Mouse (Mus musculus) cerebellum, adult 9-11 months (tissue): ENCODE results near the gene Exoc2.

Experiments
- DNase-seq: peaks from one replicate; pipeline ENCODE4 v3.0.0; 2022

Exoc2 gene

DNA sequence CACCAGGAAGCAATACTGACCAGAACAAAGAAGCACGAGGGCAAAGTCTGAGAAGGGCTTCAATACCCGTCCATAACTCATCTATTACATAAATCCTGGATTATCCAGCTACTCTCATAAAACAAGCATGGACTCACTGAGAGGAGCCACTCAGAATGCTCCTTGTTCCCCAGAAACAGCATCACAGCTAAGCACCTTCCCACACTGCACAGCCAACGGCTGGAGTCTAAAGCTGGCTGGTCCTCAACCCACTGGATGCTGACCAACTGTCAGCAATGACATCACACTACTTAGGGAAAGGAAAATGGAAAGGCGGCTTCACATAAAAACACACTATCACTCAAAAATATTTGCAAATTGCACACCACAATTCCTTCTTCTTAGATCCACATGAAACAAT, 5.6 kb downstream of the Exoc2 start:
- no peak for DNase-seq

DNA sequence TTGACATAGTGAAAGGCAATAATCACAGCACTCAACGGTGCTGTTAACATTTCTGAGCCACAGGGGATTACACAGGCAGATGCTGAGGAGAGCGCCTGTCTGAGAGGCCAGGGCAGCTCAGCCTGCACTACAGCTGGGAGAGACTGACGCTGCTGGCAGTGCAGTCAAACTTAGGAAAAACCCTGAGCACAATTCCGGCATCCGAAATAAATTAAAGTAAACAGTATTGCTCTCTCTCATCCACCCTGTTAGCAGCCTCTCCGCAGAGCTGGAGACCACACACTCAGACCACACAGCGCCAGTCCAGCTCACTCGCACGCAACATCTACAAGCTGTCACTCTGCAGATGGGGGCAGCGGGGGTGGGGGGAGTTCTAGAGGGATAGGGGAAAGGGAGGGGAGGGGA, 7.4 kb downstream of the Exoc2 start:
- no peak for DNase-seq

DNA sequence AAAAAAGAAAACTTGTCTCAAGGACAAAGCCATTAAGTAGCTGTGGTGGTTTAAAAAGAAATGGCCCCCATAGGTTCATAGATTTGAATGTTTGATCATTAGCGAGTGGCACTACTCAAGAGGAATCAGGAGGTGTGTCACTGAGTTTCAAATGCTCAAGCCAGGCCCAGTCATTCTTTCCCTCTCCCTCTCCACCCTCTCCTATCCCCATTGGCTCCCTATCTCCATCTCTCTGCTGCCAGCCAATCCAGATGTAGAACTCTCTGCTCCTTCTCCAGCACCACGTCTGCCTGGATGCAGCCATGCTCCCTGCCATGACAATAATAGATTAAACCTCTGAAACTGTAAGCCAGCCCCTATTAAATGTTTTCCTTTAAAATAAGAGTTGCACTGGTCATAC, 12.0 kb downstream of the Exoc2 start:
- DNase-seq = no peak

DNA sequence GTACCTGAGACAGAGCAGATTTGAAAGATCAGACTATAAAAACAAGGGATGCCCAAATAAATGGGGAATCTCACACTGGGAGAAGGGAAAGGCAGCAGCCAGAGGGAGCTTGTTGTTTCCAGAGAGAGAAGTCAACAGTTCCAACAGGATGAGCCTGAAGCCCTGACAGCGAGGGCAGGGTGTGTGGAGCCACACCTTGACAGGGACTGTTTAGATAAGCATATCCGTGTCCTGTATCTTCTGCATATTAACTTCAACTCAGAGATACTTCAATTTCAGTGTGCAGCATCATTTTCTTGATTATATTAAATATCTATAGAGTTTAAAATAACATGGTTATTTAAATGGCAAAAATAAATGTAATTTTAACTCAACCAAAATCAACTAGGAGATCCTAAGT, 13.2 kb downstream of the Exoc2 start:
- no peak for DNase-seq

DNA sequence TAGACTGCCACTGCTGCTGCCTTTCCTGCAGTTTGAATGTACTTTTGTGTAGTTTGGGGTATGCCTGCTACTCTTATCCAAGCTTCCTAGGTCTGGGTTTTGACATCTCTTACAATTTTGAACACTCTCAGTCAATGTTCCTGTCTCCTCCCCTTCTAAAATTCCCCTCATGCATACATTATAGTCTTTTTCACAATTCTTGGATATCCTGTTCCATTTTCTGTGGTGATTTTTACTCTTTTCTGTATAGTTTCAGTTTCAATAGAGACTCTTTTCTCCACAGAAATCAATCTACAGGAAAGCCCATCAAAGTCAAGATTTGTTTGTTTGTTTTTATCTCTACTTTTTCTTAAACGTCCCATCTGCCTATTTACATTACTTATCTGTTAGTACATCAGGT, 20.3 kb downstream of the Exoc2 start:
- DNase-seq = no peak

DNA sequence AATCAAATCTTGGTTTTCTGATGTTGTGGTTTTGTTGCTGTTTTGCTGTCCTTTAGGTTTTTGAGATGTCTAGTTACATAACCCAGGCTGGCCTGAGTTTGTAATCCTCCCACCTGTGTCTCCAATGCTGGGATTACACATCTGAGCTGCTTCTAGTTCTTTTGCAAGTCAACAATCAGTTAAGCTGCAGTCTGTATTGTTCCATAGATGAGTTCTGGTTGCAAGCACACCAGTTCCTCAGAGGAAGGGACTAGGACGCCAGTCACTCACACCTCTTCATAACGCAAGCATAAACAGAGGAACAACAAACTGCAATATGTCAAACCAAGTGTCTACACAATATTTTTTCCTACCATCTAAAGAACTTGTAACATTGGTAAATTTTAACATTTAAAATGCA, 21.8 kb downstream of the Exoc2 start:
- no peak for DNase-seq

DNA sequence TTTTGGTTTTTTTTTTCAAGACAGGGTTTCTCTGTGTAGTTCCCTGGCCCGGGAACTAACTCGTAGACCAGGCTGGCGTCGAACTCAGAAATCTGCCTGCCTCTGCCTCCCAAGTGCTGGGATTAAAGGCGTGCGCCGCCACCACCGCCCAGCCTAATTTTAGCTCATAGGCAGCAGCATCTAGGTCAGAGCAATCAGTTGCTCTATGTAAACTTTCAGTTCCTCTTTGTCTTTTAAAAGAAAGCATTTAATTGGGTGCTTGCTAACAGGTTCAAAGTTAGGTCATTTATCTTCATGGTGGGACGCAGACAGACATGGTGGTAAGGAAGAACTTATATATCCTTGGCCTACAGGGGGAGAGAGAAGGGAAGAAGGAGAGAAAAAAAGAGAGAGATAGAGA, 24.7 kb downstream of the Exoc2 start:
- DNase-seq = no peak

DNA sequence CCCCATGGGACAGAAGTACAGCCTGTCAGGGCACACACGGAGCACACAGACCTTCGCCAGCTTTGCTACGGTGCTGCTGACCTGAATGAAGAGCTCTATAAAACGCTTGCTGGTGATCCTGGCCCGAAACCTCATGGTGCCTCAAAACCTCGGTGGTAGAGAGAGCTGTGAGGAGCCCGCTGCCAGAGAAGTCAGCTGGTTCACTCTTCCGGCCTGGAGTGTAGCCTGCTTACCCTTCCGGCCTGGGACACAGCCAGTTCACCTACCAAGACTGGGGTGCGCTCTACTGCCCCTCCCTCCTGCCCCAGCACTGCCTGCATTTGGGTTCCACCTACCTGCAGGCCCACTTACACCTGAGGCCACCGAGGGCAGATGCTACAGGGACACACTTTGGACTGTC, 26.4 kb downstream of the Exoc2 start, which contains the start of gene Hus1b:
Hus1b (minus strand) TSS at position 220 of the 400 bp plus-strand sequence.
- DNase-seq = peak; percentile 28

DNA sequence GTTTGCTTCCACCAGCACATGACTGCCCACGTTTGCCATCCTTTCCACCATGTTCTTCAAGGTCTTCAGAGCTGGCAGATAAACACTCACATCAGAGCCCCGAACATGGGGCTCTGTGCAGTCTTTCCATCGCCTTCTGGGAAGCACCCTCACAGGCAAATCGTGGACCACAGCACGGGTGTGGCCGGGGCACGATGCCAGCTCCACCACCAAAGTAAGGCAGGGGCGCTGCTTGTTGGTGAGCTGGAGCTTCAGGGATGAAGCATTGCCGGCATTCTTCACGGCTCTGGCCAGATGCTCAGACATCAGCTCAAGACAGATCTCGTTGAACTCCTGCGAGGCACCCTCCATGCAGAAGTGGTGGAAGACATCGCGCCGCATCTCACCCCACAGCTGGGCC, 26.8 kb downstream of the Exoc2 start:
- DNase-seq = peak; percentile 18

DNA sequence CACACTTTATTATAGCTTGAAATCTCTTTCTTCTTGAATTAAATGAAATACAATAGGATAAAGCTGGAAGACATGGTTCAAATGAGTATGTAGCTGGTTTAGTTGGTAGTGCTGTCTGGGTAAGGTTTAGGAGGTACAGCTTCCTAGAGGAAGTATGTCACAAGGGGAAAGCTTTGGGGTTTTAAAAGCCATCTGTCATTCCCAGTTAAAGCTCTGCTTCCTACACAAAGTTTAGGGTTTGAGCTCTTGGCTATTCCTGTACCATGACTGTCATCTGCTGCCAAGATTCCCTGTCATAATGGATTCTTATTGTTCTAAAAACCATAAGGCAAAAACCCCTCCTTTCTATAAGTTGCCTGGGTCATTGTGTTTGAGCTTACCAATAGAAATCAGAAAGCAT, 28.1 kb downstream of the Exoc2 start:
- no peak for DNase-seq

DNA sequence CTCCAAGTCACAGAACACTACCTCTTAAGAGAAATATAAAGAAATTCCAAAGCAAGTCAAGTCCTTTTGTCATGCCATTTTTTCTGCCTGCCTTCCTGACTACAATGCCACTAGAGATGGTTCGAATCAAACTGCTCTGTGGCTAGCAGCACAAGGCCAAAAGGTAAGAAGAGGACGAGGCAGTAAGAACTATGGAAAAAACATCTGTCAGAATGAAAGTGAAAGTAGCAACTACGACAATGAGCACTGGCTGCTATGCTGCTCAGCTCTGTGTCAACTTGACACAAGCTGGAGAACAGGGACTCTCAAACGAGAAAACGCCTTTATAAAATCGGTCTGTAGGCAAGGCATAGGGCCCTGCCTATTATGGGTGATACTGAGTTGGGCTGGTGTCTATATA, 40.9 kb downstream of the Exoc2 start:
- DNase-seq = no peak

DNA sequence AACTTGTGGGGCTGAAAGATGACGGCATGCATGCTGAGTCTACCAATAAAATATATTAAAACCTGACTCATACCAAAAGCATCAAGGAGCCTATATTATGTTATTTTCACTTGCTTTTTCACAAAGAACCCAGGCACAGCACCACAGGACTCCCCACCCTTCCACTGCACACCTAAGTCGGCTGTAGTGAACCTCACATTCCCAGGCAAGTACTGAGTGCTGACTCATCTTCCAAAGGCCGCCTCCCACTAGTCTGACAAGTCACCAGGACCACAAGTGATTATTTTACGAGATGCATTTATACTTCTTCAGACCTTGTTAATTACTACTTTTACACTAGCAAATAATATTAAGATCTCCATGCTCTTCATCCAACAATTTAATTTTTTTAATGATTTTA, 42.3 kb downstream of the Exoc2 start:
- DNase-seq = no peak

DNA sequence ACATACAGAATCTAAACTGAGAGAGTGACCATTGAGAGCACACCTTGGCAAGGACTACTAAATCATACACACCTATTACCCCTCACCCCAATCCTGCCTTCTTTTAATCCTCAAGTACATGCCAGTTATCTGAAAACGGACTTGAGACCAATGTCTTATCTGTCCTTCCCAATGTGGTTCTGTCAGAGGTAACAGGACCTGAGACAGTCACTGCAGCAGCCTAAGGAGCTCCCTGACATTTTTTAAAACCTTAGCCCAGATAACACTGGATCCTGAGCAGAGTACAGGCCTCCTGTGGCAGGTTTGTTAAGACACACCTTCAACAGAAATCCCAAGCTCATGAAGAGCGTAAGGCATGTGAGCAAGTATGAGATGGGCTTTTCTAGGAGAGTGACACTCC, 44.8 kb downstream of the Exoc2 start:
- DNase-seq = no peak

DNA sequence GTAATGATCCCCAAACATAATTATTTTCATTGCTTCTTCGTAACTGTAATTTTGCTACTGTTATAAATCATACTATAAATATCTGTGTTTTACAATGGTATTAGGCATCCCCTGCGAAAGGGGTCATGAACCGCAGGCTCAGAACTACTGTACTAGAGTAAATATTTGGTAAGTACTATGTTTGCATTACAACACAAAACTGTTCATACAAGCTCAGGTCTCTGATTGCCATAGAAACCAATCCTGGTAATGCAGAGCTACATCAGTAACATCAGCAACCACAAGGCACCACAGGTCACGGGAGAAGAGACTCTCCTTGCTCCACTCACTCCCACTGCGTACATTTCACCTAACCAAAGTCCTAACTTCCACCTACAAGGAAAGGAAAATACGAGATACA, 49.6 kb downstream of the Exoc2 start:
- no peak for DNase-seq

DNA sequence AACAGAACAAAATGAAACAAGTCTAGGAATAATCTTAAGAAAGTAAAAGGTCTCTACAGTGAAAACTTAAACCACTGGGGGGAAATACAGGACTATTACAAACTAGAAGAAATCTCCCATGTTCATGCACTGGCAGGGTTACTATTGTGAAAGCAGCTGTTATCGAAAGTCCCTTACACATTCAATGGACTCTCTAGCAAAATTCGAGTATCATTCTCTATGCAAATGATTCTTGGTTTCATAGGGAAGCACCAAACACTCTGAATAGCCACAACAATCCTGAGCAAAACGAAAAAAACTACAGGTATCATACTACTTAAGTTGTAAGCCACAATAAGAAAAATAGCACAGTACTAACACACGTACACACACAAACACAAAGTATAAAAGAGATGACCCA, 52.0 kb downstream of the Exoc2 start:
- DNase-seq = no peak

DNA sequence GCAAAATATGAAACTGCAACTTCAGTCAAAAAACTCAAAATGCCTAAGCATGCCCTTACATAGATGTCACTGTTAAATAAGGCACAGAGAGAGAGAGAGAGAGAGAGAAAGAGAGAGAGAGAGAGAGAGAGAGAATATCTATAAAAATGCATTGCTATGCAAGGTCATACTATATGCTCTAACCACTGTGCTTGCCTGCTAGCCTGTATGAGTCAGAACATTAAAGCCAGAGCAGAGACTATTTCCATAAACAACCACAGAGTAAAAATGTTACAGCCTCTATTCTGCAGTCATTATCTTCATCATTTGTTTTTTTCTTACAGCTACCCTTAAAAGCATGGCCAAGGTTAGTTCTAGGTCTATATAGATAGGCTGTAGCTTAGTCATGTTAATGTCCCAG, 60.1 kb downstream of the Exoc2 start:
- DNase-seq = no peak

DNA sequence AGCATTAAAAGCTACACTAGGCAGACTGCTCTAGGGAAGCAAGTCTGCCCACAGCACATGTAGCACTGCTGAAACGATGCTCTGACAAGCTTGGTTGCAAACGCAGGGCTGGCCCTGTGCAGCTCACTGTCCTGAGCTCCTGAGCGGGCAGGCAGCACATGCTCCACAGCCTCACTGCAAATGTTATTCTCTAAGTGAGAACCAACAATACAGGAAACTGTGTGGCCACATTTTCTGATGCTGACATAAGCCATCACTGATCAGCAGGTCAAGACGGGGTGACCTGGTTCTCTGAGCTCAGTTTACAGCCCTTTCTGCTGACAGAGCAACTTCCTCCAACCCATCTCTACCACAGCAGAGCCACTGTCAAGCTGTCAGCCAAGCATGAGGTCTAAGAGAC, 60.9 kb downstream of the Exoc2 start:
- DNase-seq = no peak

DNA sequence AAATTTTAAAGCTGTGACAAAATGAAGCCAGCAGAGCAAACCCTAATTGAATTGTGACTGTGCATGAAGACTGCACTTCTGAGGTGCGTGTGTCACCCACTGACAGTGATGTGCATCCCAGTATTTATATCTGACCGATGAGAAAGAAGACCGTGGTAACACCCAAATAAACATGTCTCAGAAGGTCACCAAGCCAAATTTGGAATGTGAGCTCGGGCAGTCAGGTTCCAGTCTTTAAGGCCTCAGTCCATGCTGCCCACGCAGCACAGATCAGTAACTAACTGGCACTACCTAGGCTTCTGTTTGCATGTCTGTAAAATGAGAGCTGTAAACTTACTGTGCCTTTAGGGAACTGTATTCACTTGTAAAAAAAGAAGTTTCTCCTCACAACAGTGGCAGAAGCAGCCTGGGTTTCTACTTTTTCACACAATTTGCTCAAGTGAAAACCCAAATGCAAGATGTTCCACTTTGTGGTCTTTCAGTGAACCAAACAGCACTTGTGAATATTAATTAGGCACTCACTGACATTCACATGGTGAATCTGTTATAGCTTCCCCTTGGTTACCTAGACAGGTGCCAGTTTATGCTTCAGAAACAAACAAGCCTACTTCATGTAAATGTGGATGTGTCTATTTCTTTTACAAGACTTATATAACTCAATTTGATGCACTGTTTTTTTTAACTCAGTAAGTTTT, 61.8 kb downstream of the Exoc2 start:
- no peak for DNase-seq

DNA sequence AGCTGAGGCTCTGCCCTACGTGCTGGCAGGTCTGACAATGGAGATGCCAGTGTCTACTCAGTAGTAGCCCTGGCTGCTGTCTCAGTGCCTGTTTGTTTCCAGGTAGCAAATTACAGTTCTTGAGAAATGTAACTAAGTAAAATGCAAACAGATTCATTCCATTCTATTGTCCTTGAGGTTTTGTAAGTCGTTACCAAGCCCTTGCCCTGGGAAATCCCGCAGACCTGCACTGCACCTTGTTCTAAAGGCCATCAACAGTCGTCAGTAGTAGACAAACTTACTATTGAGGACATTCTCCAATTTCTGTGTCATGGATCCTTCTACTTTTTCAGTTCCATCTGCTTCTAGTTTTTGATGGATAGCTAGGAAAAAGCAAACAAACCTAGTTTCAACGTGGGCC, 63.0 kb downstream of the Exoc2 start:
- no peak for DNase-seq

DNA sequence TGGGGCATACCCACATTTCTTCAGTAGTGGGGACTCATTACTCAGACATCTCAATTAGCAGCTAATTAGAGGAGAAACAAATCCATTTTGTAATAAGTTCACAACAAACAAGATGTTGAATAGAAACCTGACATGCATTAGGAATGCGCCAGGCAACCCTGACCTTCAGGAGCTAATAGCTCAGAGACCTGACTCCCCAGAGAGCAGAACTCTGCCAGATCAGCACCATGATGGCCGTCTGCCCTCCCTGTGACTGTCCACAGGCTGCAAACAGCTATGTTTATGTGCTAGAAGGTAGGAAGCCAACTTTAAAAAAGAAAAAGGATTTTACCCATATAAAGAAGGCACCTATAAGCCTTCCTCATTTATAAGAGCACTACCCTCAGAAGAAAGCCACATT, 71.6 kb downstream of the Exoc2 start:
- DNase-seq = no peak

DNA sequence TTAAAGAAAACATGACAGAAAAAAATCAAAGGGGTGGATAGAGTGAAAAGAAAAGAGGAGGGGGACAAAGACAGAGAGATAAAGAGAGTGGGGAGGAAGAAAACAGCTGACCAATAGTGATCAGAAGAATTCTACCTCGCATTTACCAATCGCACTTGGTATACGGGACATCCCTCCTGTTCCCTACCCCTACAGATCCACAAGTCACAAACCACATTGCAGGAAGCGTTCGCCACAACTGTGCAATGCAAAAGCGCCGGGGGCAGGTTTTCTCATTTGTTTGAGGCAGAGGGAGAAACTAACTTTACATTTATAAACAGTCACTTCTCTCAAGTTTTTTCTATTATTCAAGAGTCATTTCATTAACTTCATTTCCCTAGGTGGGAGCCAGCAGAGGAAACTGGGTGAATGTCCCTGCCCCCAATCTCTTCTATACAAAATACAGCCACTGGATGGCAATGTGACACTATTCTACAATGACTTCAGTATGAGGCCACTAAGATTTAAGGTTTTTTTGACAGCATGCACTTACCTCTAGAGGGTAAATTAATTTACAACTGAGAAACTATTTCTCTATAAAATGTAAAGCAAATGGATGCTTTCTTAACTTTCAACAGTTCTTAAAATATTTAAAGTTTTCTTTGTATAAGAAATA, 72.4 kb downstream of the Exoc2 start:
- DNase-seq = no peak

DNA sequence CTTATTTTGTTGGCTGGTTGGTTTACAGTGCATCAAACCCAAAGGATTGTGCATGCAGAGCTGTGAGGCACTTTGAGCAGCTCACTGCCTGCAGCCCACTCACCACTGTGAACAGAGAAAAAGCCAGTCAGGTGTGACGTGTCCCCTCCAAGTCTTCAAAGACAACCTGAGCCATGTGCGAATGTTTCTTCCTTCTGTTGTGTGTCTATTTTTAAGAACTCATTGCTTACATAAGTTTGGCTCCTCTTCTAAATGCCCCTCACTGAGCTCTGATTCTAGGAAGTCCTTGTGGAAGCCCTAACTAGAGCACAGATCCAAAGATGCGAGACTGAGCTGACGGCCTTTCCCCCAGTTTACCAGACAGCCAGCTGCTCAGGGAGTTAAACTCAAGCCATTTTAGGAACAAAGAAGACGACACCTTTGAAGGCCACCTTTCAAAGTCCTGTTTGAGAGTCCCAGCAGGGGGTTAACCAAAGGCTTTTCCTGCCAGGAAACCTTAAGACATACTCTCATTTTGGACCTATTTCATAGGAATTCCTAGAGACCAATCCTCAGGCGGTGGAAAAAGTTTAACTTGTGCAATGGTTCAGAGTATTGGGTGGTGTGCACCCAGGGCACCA, 79.8 kb downstream of the Exoc2 start:
- no peak for DNase-seq

DNA sequence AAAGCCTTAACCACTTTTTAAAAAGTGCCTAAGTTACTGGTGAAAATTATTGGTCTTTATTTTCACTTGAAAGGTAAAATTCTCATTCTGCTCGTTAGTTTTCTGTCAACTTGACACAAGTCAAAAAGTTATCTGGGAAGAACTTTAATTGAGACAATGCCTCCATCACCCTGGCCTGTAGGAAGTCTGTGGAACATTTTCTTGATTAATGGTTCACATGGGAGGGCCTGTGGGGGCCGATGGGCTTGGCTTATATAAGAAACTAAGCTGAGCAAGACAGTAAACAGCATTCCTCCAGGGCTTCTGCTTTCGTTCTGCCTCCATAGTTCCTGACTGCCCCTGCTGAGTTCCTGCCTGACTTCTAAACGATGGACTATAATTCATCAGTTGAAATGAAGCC, 81.6 kb downstream of the Exoc2 start:
- DNase-seq = no peak

DNA sequence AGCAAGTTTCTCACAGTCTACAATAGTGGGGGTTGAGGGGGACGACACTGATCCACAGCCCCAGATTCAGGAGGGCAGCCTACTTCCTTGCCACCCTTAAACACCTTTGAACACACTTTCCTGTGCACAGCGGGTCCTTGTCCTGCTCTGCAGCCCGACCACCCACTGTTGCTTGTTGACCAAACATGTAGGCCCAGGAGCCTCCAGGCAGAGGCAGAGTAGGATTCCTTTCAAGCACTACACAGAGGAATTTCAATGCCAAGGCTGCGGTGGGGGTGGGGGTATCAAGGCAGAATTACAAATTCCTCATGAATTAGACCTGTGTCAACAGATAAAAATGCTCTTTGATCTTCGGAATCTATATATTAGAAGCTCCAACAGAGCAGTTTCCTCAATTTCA, 82.7 kb downstream of the Exoc2 start:
- no peak for DNase-seq

DNA sequence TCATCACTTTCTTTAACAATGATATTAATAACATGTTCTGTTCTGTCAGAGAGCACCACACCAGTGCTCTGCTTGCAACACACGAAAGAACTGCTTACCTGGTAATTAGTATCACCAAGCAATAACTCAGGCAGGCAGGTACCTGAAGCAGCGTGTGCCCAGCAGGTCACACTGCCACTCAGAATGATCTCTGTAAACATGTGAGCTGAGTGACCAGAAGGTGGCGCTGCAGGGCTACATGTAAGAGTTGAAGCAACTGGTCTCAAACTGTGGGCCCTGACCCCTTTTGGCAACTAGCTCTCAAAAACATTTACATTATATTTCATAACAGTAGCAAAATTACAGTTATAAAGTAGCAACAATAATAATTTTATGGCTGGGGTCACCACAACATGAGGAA, 85.4 kb downstream of the Exoc2 start:
- peak; percentile 37 for DNase-seq
